Mouse (Mus musculus) gastrocnemius, postnatal 4 days (tissue): ENCODE results near the gene Cdca3. TPM values are rescaled to one million over a fixed set of nuclear protein-coding genes. Genes with fewer than 3 reads are reported as not detected.
A peak's percentile ranks its signal among the peaks of the same experiment; 100 is the strongest.
"Not testable (repeated sequence)": the region's sequence is repeated elsewhere in the genome, so short reads cannot be mapped to it uniquely, and the experiment has no call there.

Experiments
- DNase-seq, 2 experiments: peaks; one replicate each; pipeline ENCODE4 v3.0.0; 2021 to 2022; ENCODE audit warnings: low spot score in 2 of 2, mixed read lengths in 2 of 2
- total RNA-seq, 2 experiments: library from RNA; stranded (reverse); gene quantifications; 2 replicates each; pipeline ENCODE4 v1.2.3; 2021

Gene Cdca3
- total RNA-seq, 2 experiments from 2014 or later: 27.9 to 28.2 TPM

GRCm38 (mm10) chr6:124808358-124809012 is 20.9 kb upstream of the Cdca3 start, which contains the start of gene Spsb2:
Spsb2 (plus strand) TSS chr6:124808661.
- peak; percentile 79 to 85 for DNase-seq

GRCm38 (mm10) chr6:124809052-124809774 is 20.1 kb upstream of the Cdca3 start:
- DNase-seq: peak; percentile 75 to 86

- DNase-seq: no peak
Measured at GRCm38 (mm10) chr6:124809775-124810538, 19.4 kb upstream of the Cdca3 start.

GRCm38 (mm10) chr6:124810566-124811402 is 18.6 kb upstream of the Cdca3 start:
- not testable (repeated sequence) for DNase-seq

- no peak for DNase-seq
Measured at GRCm38 (mm10) chr6:124811403-124811665, 18.0 kb upstream of the Cdca3 start.

- DNase-seq: no peak
Measured at GRCm38 (mm10) chr6:124811701-124812560, 17.4 kb upstream of the Cdca3 start.

- no peak for DNase-seq
Measured at GRCm38 (mm10) chr6:124812848-124813247, 16.5 kb upstream of the Cdca3 start.

- DNase-seq: peak in 1 of 2 experiments; percentile 66
Measured at GRCm38 (mm10) chr6:124813496-124813895, 15.9 kb upstream of the Cdca3 start.

- peak; percentile 78 to 91 for DNase-seq
Measured at GRCm38 (mm10) chr6:124813933-124814332, 15.4 kb upstream of the Cdca3 start, which contains the start of gene Tpi1. Tpi1 (minus strand) TSS chr6:124814296.

GRCm38 (mm10) chr6:124814448-124814847 is 14.9 kb upstream of the Cdca3 start:
- no peak for DNase-seq

- DNase-seq: no peak
Measured at GRCm38 (mm10) chr6:124814858-124815774, 14.2 kb upstream of the Cdca3 start.

- no peak for DNase-seq
Measured at GRCm38 (mm10) chr6:124816611-124817010, 12.7 kb upstream of the Cdca3 start.

- no peak for DNase-seq
Measured at GRCm38 (mm10) chr6:124817125-124817524, 12.2 kb upstream of the Cdca3 start.

GRCm38 (mm10) chr6:124817563-124817962 is 11.8 kb upstream of the Cdca3 start:
- no peak for DNase-seq

- DNase-seq: no peak
Measured at GRCm38 (mm10) chr6:124817971-124818370, 11.4 kb upstream of the Cdca3 start.

GRCm38 (mm10) chr6:124820891-124821290 is 8.5 kb upstream of the Cdca3 start:
- DNase-seq: no peak

- DNase-seq: no peak
Measured at GRCm38 (mm10) chr6:124822049-124822448, 7.3 kb upstream of the Cdca3 start.

GRCm38 (mm10) chr6:124828101-124828592 is 1.2 kb upstream of the Cdca3 start:
- no peak for DNase-seq
